In the genomic region with DNA sequence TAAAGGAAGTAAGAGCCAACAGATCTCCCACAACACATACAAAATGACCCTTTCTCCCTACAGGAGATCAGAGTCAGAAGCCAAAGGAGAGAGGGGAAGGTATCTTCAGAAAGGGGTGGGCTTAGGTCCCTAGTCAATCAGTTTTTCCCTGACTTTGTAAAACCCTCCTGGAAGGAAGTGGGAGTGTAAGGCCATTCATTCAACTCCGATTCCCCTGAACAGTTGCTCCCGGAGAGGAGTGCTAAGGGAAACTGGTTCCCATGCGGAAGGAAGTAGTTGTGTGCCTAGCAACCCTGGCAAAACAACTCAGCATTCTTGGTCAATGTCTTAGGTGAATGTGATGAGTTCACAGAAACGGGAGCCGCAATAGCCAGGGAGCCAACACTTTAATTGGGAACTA, we compare ENCODE assay signal across 8 mouse cellular contexts. TPM values are rescaled to one million over a fixed set of nuclear protein-coding genes. Genes with fewer than 3 reads are reported as not detected.
DNase-seq lines count a peak whose midpoint lies in the region; ATAC-seq and TF ChIP-seq lines count a peak whose summit lies in the region.

No protein-coding gene starts in this region.

- peak; percentile 11 for DNase-seq in kidney, adult 2 months
- no peak for DNase-seq in kidney, adult 11 months
- DNase-seq in forelimb bud, embryonic 11.5 days (ENCODE audit: low read depth, low spot score), result peak; percentile 36
- DNase-seq in intestine, embryonic 14.5 days (ENCODE audit: low spot score), result no peak
- peak; percentile 36 for DNase-seq in lung, postnatal 25 days (ENCODE audit: low spot score)
- DNase-seq in right cerebral cortex, postnatal 14 days, result no peak
- no peak for DNase-seq in cerebellum, adult 11-12 months
- no peak for DNase-seq in c-Kit-positive CD71-positive TER-119-positive erythroid progenitor cells, embryonic 14.5 days (ENCODE audit: low spot score)

- TF ChIP-seq POLR2A in kidney, adult 2 months (IDR thresholded peaks at IDR 0.05; ENCODE audit: low read depth, low read length), result no peak

- no peaks in the 10 kb centered on the region for H3K4me1 ChIP-seq in kidney, adult 2 months (ENCODE audit: control insufficient read depth, insufficient read depth, low read length)
- peaks cover 4% of the 10 kb centered on the region; the same call in 1 of the 2 replicates for H3K4me1 ChIP-seq in intestine, embryonic 14.5 days (replicated peaks; ENCODE audit: control insufficient read depth, insufficient read depth, low read length)

- peak overlapping the region; percentile 73 for H3K4me2 ChIP-seq in intestine, embryonic 14.5 days (ENCODE audit: low read length)

- H3K27ac ChIP-seq in kidney, adult 2 months (ENCODE audit: insufficient read depth, low read depth, low read length), result no peak overlapping the region
- no peak overlapping the region for H3K27ac ChIP-seq in intestine, embryonic 14.5 days (ENCODE audit: low read depth)

- no peak overlapping the region for H3K9ac ChIP-seq in intestine, embryonic 14.5 days (ENCODE audit: low read length)

- no peaks in the 10 kb centered on the region for H3K36me3 ChIP-seq in kidney, adult 2 months (ENCODE audit: control insufficient read depth, insufficient read depth, low read length)
- no peaks in the 10 kb centered on the region for H3K36me3 ChIP-seq in intestine, embryonic 14.5 days (ENCODE audit: control insufficient read depth, insufficient read depth, low read length)

- 0 out of 2 replicates have a peak, but pooled peaks have one; percentile 20 for ATAC-seq in intestine, embryonic 14.5 days (replicated peaks; ENCODE audit: low FRiP score, low TSS enrichment, low read depth)

- H3K4me3 ChIP-seq in kidney, adult 2 months (ENCODE audit: insufficient read depth, low read depth, low read length), result no peak overlapping the region
- H3K4me3 ChIP-seq in intestine, embryonic 14.5 days (ENCODE audit: low read depth, low read length), result peak overlapping the region; percentile 62

- no peak for TF ChIP-seq CTCF in kidney, adult 2 months (conservative IDR thresholded peaks at IDR 0.05; ENCODE audit: insufficient read depth, insufficient read length, low read depth, low read length)

- H3K9me3 ChIP-seq in intestine, embryonic 14.5 days (ENCODE audit: control insufficient read depth, low read length), result no peaks in the 10 kb centered on the region

- H3K27me3 ChIP-seq in kidney, adult 2 months (replicated peaks; ENCODE audit: control insufficient read depth, insufficient read depth, low read length), result no peaks in the 10 kb centered on the region; the same call in 1 of the 2 replicates
- H3K27me3 ChIP-seq in intestine, embryonic 14.5 days (replicated peaks; ENCODE audit: control insufficient read depth, insufficient read depth, low read length), result peaks cover 21% of the 10 kb centered on the region

- 13% methylated on average over 5 of the region's 5 CpGs for WGBS in kidney, adult 2 months
- WGBS in intestine, embryonic 14.5 days, result 22% methylated on average over 5 of the region's 5 CpGs

RNA-seq across cellular contexts. Expression of a gene that starts 0.6 kb away (rescaled TPM):
- polyA plus RNA-seq in kidney, adult 2 months (2012; rRNA removed), result 0.33 TPM in 2 replicates
- polyA plus RNA-seq in intestine, embryonic 14.5 days (2014; fragmentation: Nextera tagmentation; extraction: Ambion mirVana), result 2.2 and 2.7 TPM in 2 replicates

RNA-seq across cellular contexts. Expression of a gene that starts 26.5 kb away (rescaled TPM):
- polyA plus RNA-seq in kidney, adult 2 months (2012; rRNA removed), result not detected in 2 replicates
- polyA plus RNA-seq in intestine, embryonic 14.5 days (2014; fragmentation: Nextera tagmentation; extraction: Ambion mirVana), result not detected in 2 replicates

Comparison
In these comparisons a context has a peak if more than half of its experiments do, and no peak if none do; other contexts are left out.
1. DNase-seq: peak in kidney, adult 2 months (single experiment), forelimb bud, embryonic 11.5 days (single experiment) and lung, postnatal 25 days (single experiment); none in kidney, adult 11 months (single experiment), intestine, embryonic 14.5 days (single experiment), right cerebral cortex, postnatal 14 days (single experiment), cerebellum, adult 11-12 months (single experiment) and c-Kit-positive CD71-positive TER-119-positive erythroid progenitor cells, embryonic 14.5 days (single experiment).